Mouse (Mus musculus) skeletal muscle tissue, adult 2 months (tissue): ENCODE results near the gene Sdc1.
A peak's percentile ranks its signal among the peaks of the same experiment; 100 is the strongest.

Experiments
- DNase-seq: peaks from one replicate; pipeline ENCODE4 v3.0.0-alpha.2; 2012; ENCODE audit warnings: low read depth, low spot score

Gene Sdc1

GRCm38 (mm10) chr12:8782565-8782964, 11.4 kb downstream of the Sdc1 start:
- no peak for DNase-seq

DNA sequence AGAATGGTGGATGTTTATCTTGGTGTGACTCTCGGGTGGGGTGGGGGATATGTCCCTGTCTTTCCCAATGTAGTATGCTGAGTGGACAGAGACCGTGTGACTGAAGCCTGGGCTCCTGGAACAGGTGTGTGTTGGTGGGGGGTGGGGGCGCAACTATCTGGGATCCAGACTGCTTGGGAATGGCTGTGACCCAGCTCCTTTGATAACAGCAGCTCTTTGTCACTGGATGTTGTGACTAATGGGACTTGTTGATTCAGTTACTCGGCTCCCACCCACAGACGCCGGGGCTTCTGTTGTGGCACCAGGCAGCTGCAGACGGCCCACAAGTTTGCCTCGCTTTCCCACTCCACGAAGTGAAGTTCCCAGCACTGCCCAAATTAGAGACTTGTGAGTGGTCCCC, 13.1 kb downstream of the Sdc1 start:
- DNase-seq, result no peak

GRCm38 (mm10) chr12:8786476-8786875, 15.4 kb downstream of the Sdc1 start:
- no peak for DNase-seq

- peak; percentile 47 for DNase-seq
These were observed 16.0 kb downstream of the Sdc1 start for GRCm38 (mm10) chr12:8786984-8787730.

GRCm38 (mm10) chr12:8788469-8788868, 17.3 kb downstream of the Sdc1 start:
- no peak for DNase-seq

- no peak for DNase-seq
These were observed 19.5 kb downstream of the Sdc1 start for GRCm38 (mm10) chr12:8790615-8791014.

DNA sequence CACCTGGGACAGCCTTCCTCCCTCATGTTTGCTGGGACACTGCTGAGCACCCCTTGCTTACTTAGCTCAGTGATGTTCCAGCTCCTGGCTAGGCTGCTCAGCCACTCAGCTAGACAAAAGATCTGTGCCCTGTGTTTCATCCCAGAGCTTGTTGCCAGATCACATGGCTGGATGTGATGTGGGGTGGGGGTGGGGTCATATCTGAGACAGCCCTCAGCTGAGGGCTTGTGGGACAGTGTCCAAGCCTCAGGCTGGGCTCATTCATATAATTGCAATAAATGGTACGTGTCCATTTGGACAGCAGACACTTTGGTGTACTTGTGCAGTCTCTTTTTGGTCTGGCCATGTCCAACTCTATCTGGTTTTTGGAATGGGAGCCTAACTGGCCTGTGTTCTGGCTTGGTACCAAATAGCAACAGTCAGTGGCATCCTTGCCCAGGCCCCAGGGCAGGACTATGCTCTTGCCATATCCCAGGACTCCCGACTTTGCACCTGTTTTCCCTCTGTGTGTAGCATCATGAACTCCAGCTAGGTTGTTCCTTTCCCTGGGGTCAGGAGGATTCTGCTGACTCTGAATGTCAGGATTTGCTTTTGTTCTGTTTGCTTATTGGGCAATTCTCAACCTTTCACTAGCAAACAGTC, 22.4 kb downstream of the Sdc1 start:
- DNase-seq, result no peak

DNA sequence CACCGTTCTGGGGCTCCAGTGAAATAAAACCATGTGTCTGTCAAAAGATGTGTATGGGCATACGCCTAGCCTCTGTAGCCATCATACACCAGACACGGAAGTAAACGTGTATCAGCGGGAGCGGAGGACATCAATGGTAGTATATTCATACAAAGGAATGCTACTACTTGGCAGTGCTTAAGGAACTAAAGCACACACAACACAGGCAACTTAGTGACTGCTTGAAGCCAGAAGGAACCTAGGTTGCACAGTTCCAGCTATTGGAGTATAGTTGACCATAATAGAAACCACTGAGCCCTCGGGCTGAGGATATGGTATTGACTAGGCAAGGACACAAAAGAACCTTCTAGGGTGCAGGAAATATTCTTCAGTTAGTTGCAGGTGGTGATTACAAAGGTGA, 26.8 kb downstream of the Sdc1 start:
- DNase-seq, result no peak

GRCm38 (mm10) chr12:8798486-8799020, 27.4 kb downstream of the Sdc1 start:
- no peak for DNase-seq

- no peak for DNase-seq
These were observed 32.4 kb downstream of the Sdc1 start for GRCm38 (mm10) chr12:8803421-8804076.

DNA sequence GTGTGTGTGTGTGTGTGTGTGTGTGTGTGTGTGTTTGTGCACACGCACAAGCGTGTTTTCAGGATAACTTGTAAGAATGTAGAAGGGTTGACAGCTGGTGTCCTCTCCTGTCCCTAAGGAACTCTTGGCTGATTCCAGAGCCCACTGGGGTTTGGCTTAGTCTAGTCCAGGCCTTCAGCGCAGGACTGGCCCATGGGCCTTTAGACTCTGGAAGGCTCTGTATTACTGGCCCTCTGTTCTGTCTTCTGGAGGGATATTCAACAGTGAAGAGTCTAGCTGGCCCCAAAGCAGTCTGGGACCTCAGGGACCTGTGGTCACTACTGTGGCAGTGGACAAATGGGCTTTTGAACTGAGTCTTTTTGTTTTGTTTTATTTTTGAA, 32.9 kb downstream of the Sdc1 start:
- DNase-seq, result no peak

GRCm38 (mm10) chr12:8804934-8805722, 34.0 kb downstream of the Sdc1 start:
- DNase-seq, result no peak

- no peak for DNase-seq
These were observed 38.0 kb downstream of the Sdc1 start for GRCm38 (mm10) chr12:8809086-8809485.

- no peak for DNase-seq
These were observed 38.5 kb downstream of the Sdc1 start for GRCm38 (mm10) chr12:8809626-8810025.

DNA sequence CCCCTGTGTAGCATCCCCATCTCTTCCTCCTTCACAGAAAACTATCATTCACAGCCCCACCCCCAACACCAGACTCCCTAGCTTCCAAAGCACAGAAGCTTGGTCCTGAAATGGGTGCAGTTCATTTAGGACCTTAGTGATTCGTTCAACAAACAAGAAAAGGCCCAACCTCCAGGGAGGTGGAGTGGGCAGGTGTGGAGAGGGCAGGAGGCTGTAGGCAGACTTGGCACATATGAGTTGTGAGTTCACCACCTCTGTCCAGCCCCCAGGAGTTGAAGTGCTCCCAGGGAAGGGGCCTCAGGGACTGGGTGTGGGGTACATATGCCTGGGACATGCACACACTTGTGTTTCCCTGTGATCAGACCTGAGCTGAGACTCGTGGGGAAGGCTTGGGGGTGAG, 39.8 kb downstream of the Sdc1 start:
- no peak for DNase-seq

GRCm38 (mm10) chr12:8811441-8811871, 40.3 kb downstream of the Sdc1 start:
- DNase-seq, result no peak

GRCm38 (mm10) chr12:8811894-8812560, 40.9 kb downstream of the Sdc1 start:
- no peak for DNase-seq

DNA sequence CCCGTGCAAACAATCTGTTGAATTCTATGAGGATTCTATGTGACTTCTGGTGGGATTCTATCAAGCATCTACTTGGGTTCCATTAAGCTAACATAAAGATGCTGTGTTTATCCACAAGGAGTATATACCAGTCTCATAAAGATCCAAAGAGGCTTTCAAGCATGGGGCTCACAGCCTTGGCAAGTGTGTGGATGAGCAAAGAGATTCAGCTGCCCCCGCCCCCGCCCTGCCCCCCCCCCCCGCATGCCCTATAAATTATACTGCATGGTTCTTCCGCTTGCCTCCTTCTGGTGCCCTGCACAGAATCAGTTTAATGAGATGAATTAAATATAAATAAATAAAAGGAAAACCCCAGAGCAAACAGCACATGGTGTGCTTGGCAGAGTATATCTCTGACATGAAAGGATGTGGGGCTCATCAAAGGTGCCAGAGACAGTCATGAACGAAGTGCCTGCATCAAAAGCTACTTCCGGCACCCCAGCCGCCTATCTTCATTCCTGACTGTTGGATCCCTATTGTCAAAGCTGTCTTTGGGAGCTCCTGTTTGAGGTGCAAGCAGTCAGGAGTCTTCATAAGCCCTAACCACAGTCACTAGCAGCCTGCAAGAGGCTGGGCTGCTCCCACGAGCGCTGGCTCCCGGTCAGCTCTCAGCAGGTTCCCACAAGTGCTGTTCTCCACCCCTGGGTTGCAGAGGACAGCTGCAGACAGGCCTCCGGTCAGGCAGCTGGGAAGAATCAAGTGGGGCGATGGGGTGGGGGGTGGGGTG, 46.5 kb downstream of the Sdc1 start:
- no peak for DNase-seq

DNA sequence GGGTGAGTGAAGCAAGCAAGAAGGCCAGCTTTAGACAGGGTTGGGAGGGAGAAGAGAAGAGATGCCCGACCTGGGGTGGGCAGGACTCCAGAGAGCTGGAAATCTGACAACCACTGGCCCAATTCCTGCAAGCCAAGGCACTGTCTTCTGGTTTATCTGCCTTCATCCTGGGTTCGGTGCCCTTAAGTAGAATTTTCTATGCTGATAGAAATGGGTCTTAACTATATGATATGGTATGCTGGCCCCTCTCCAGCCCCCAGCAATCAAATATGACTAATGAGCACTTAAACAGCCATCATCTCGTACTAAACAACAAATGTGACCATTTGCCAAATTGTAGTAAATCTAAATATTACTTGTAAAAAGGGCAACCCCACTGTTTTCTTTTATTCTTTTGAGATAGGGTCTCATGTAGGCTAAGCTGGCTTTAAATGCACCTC, 47.1 kb downstream of the Sdc1 start:
- no peak for DNase-seq

DNA sequence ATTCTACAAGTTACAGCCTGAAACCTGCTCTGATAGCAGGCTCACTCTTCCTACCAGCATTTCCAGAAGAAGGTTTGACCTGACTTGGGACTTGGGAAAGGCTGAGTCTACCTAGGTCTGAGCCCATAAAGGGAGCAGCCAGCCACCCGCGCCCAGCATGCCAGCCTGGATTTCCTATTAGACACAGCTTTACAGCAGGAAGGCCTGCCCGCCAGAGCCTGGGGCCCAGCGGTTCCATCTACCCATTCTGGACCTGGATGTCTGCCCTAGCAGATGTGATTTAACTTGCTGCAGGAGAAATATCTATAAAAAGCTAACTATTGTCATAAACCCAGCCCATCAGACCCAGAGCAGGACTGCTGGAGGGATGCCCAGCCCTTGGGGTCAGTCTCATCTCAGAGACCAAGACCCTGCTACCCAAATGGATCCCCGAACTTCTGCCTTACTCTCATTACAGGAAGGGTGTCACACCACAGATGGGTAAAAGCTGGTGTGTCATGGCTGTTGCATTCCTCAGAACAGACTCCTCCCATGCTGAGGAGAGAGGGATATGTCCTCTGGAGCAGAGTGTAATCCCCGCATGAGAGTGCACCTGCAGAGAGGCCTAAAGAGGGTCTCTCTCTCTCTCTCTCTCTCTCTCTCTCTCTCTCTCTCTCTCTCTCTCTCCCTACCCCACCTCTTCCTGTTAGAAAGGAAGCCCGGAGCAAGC, 54.0 kb downstream of the Sdc1 start:
- no peak for DNase-seq
